Mouse (Mus musculus) CD4-positive, CD25-positive, alpha-beta regulatory T cell, adult 4 months (primary cell): ENCODE results near the gene Slc7a15. TPM values are rescaled to one million over a fixed set of nuclear protein-coding genes. Genes with fewer than 3 reads are reported as not detected.

Experiments used
- ATAC-seq: one replicate; pipeline ENCODE4 v1.8.0; 2017
- polyA plus RNA-seq, 2 experiments: library from polyadenylated mRNA; unstranded; fragments of 100-300 nt; shearing (Covaris generic); gene quantifications; one replicate each; pipeline ENCODE4 v1.2.1; 2017

Slc7a15 gene
- polyA plus RNA-seq, 2 experiments from 2014 or later: not detected

GRCm38 (mm10) chr12:8556189-8556588 is 42.7 kb downstream of the Slc7a15 start:
- no peak for ATAC-seq

GRCm38 (mm10) chr12:8555419-8555818 is 43.4 kb downstream of the Slc7a15 start:
- no peak for ATAC-seq

- peak; percentile 94 for ATAC-seq
Measured at GRCm38 (mm10) chr12:8547357-8547756, 51.5 kb downstream of the Slc7a15 start.

- no peak for ATAC-seq
Measured at GRCm38 (mm10) chr12:8546801-8547200, 52.1 kb downstream of the Slc7a15 start.

- no peak for ATAC-seq
Measured at GRCm38 (mm10) chr12:8545066-8545610, 53.7 kb downstream of the Slc7a15 start.

GRCm38 (mm10) chr12:8542371-8542770 is 56.5 kb downstream of the Slc7a15 start:
- no peak for ATAC-seq

- no peak for ATAC-seq
Measured at GRCm38 (mm10) chr12:8539471-8539870, 59.4 kb downstream of the Slc7a15 start.

- no peak for ATAC-seq
Measured at GRCm38 (mm10) chr12:8537291-8537690, 61.6 kb downstream of the Slc7a15 start.

- ATAC-seq: no peak
Measured at GRCm38 (mm10) chr12:8536221-8536965, 62.5 kb downstream of the Slc7a15 start.

GRCm38 (mm10) chr12:8535596-8535995 is 63.3 kb downstream of the Slc7a15 start:
- ATAC-seq: no peak

GRCm38 (mm10) chr12:8534915-8535314 is 64.0 kb downstream of the Slc7a15 start:
- ATAC-seq: no peak

GRCm38 (mm10) chr12:8527770-8528169 is 71.1 kb downstream of the Slc7a15 start:
- ATAC-seq: no peak

- no peak for ATAC-seq
Measured at GRCm38 (mm10) chr12:8527175-8527574, 71.7 kb downstream of the Slc7a15 start.

- ATAC-seq: no peak
Measured at GRCm38 (mm10) chr12:8524062-8524461, 74.8 kb downstream of the Slc7a15 start.

- ATAC-seq: no peak
Measured at GRCm38 (mm10) chr12:8522711-8523110, 76.2 kb downstream of the Slc7a15 start.

GRCm38 (mm10) chr12:8521375-8522047 is 77.4 kb downstream of the Slc7a15 start:
- peak; percentile 95 for ATAC-seq

- ATAC-seq: no peak
Measured at GRCm38 (mm10) chr12:8519431-8520160, 79.3 kb downstream of the Slc7a15 start.

- ATAC-seq: no peak
Measured at GRCm38 (mm10) chr12:8511037-8511882, 87.6 kb downstream of the Slc7a15 start.

GRCm38 (mm10) chr12:8510317-8510988 is 88.4 kb downstream of the Slc7a15 start:
- no peak for ATAC-seq

- no peak for ATAC-seq
Measured at GRCm38 (mm10) chr12:8509693-8510092, 89.2 kb downstream of the Slc7a15 start.

GRCm38 (mm10) chr12:8506954-8507707 is 91.7 kb downstream of the Slc7a15 start:
- ATAC-seq: no peak
